Mouse (Mus musculus) CH12.LX (cell line): Measurements from ENCODE around the gene Rnf126. TPM values are rescaled to one million over a fixed set of nuclear protein-coding genes. Genes with fewer than 3 reads are reported as not detected.
A peak's percentile ranks its signal among the peaks of the same experiment; 100 is the strongest.

Experiments used
- DNase-seq: peaks from one replicate; pipeline ENCODE4 v3.0.0-alpha.2; 2013; ENCODE audit errors: extremely low read depth
- H3K27ac ChIP-seq: 2 replicates; pipeline ENCODE4 v1.5.1; 2012; ENCODE audit warnings: low read depth, mild to moderate bottlenecking, control low read depth, moderate library complexity; ENCODE audit not compliant: insufficient read depth
- H3K27me3 ChIP-seq: replicated peaks from 2 replicates; pipeline ENCODE3; 2012; ENCODE audit warnings: inconsistent platforms
- H3K36me3 ChIP-seq, 2 experiments: replicated peaks in 1 of 2; 2 replicates each; pipeline versions ENCODE3 to v1.6.1; 2012; ENCODE audit warnings: inconsistent platforms in 1 of 2, low read length in 1 of 2, mild to moderate bottlenecking in 1 of 2, mixed read lengths in 1 of 2, moderate library complexity in 1 of 2; ENCODE audit not compliant: control insufficient read depth in 1 of 2, insufficient read depth in 1 of 2
- H3K4me1 ChIP-seq, 2 experiments: 2 replicates each; pipeline ENCODE4 v1.6.1; 2012; ENCODE audit warnings: inconsistent platforms in 1 of 2, moderate library complexity in 1 of 2; ENCODE audit not compliant: insufficient read depth in 2 of 2, control insufficient read depth in 1 of 2
- H3K4me2 ChIP-seq: 2 replicates; pipeline ENCODE4 v1.6.1; 2012; ENCODE audit warnings: low read depth, mild to moderate bottlenecking, control low read depth; ENCODE audit not compliant: poor library complexity, insufficient read depth, severe bottlenecking
- H3K4me3 ChIP-seq, 3 experiments: fragments of 150-350 bp in 1 of 3; sonication (generic) in 1 of 3; replicated peaks in 1 of 3; 2 replicates each; pipeline versions ENCODE3 to v1.5.1; 2011 to 2012; ENCODE audit warnings: low read depth in 2 of 3, low read length in 2 of 3, mild to moderate bottlenecking in 2 of 3, moderate library complexity in 2 of 3, control low read depth in 1 of 3, improper control_type of control experiment in 1 of 3, inconsistent platforms in 1 of 3, mixed read lengths in 1 of 3; ENCODE audit not compliant: poor library complexity in 1 of 3
- H3K79me2 ChIP-seq: replicated peaks from 2 replicates; pipeline ENCODE4 v1.6.1; 2012; ENCODE audit warnings: mild to moderate bottlenecking, moderate library complexity; ENCODE audit not compliant: control insufficient read depth, poor library complexity, insufficient read depth, severe bottlenecking; ENCODE audit errors: extremely low read depth
- H3K9ac ChIP-seq: 2 replicates; pipeline ENCODE4 v1.6.1; 2012; ENCODE audit warnings: low read depth, mild to moderate bottlenecking, control low read depth, moderate library complexity; ENCODE audit not compliant: insufficient read depth
- H3K9me3 ChIP-seq: replicated peaks from 2 replicates; pipeline ENCODE3; 2012; ENCODE audit warnings: low read length, inconsistent platforms, mixed read lengths
- CHD2 ChIP-seq: IDR thresholded peaks from 2 replicates; pipeline ENCODE4 v1.6.1; 2011; ENCODE audit warnings: low read length, improper control_type of control experiment
- EP300 ChIP-seq: IDR thresholded peaks from 2 replicates; pipeline ENCODE4 v1.6.1; 2011; ENCODE audit warnings: low read length, improper control_type of control experiment
- HCFC1 ChIP-seq: IDR thresholded peaks from 2 replicates; pipeline ENCODE4 v1.6.1; 2012; ENCODE audit warnings: low read depth, mild to moderate bottlenecking, inconsistent platforms, low read length, improper control_type of control experiment
- KAT2A ChIP-seq: IDR thresholded peaks from 2 replicates; pipeline ENCODE4 v1.6.1; 2012; ENCODE audit warnings: low read length, improper control_type of control experiment, inconsistent platforms; ENCODE audit not compliant: insufficient replicate concordance
- MAFK ChIP-seq: IDR thresholded peaks from 2 replicates; pipeline ENCODE4 v1.6.1; 2011; ENCODE audit warnings: low read length, improper control_type of control experiment; ENCODE audit not compliant: insufficient replicate concordance
- MYC ChIP-seq: IDR thresholded peaks from 2 replicates; pipeline ENCODE4 v1.6.1; 2011; ENCODE audit warnings: low read depth, mild to moderate bottlenecking, improper control_type of control experiment, low read length
- PAX5 ChIP-seq: IDR thresholded peaks from 2 replicates; pipeline ENCODE4 v1.6.1; 2012; ENCODE audit warnings: low read length, inconsistent platforms, mixed read lengths
- POLR2AphosphoS2 ChIP-seq: IDR thresholded peaks from 2 replicates; pipeline ENCODE4 v1.6.1; 2011; ENCODE audit warnings: low read depth, low read length, improper control_type of control experiment
- SMC3 ChIP-seq: IDR thresholded peaks from 2 replicates; pipeline ENCODE4 v1.6.1; 2011; ENCODE audit warnings: low read depth, low read length, improper control_type of control experiment
- TCF12 ChIP-seq: IDR thresholded peaks from 2 replicates; pipeline ENCODE4 v1.6.1; 2014; ENCODE audit warnings: low read depth, mild to moderate bottlenecking, inconsistent platforms, low read length, improper control_type of control experiment
- UBTF ChIP-seq: IDR thresholded peaks from 2 replicates; pipeline ENCODE4 v1.6.1; 2012; ENCODE audit warnings: low read depth, mild to moderate bottlenecking, inconsistent platforms, low read length, improper control_type of control experiment, moderate library complexity
- ZKSCAN1 ChIP-seq: IDR thresholded peaks from 2 replicates; pipeline ENCODE4 v1.6.1; 2012; ENCODE audit warnings: low read depth, inconsistent platforms, low read length, improper control_type of control experiment, borderline replicate concordance
- ZMIZ1 ChIP-seq: IDR thresholded peaks from 2 replicates; pipeline ENCODE4 v1.6.1; 2012; ENCODE audit warnings: low read depth, mild to moderate bottlenecking, inconsistent platforms, low read length, improper control_type of control experiment
- ZNF384 ChIP-seq: IDR thresholded peaks from 2 replicates; pipeline ENCODE4 v1.6.1; 2012; ENCODE audit warnings: low read depth, low read length, improper control_type of control experiment, inconsistent platforms
- dilution Hi-C: fragments of 300-500 bp; cut with MboI; formaldehyde crosslinking; loops from 2 replicates; pipeline ENCODE4 v1.14.3; 2020; ENCODE audit warnings: low sequenced_read_pairs; ENCODE audit not compliant: extremely low pct_unique_long_range_greater_than_20kb, extremely low pct_ligation_motif_present
- in situ Hi-C: fragments of 300-500 bp; cut with MboI; formaldehyde crosslinking; loops from 3 replicates; pipeline ENCODE4 v1.14.3; 2019; ENCODE audit warnings: low sequenced_read_pairs, low pct_ligation_motif_present, low pct_unique_long_range_greater_than_20kb, mixed read lengths
- polyA plus RNA-seq: library from polyadenylated mRNA; unstranded; fragments of >175 nt; gene quantifications from 2 replicates; pipeline ENCODE4 v1.2.1, GENCODE M21; 2012; ENCODE audit warnings: low read depth; ENCODE audit not compliant: insufficient read length
- total RNA-seq, 2 experiments: library from RNA; depleted of rRNA; stranded (reverse); fragments of 300-350 nt in 1 of 2; fragments of >200 nt in 1 of 2; gene quantifications; 2 replicates each; pipeline ENCODE4 v1.2.3; 2012 to 2014

The Rnf126 gene
- total and polyA plus RNA-seq, 3 experiments = 32.4 to 112 (median 67.9) TPM

- dilution Hi-C loops (no loop called here), in situ Hi-C loops (no loop called here)
- DNase-seq = no peak
- no peak overlapping the region for H3K27ac ChIP-seq
- TF ChIP-seq POLR2AphosphoS2 = 0 out of 2 replicates have a peak, but pooled peaks have one; percentile 9
- no peak for TF ChIP-seq UBTF
- TF ChIP-seq, all 38 proteins: peak for 1
- Histone ChIP-seq H3K79me2 (no peaks in the 10 kb centered on the region), H3K4me3 (no peak overlapping the region), H3K36me3 (peaks cover 46 to 61% of the 10 kb centered on the region in 2 experiments), H3K4me1 (no peaks in the 10 kb centered on the region; a peak in 1 of 4 replicates), H3K27me3 (no peaks in the 10 kb centered on the region), H3K9me3 (no peaks in the 10 kb centered on the region), H3K9ac (no peak overlapping the region), H3K4me2 (no peak overlapping the region)
Measured at GRCm38 (mm10) chr10:79756660-79757059, 10.1 kb downstream of the Rnf126 start.

DNA sequence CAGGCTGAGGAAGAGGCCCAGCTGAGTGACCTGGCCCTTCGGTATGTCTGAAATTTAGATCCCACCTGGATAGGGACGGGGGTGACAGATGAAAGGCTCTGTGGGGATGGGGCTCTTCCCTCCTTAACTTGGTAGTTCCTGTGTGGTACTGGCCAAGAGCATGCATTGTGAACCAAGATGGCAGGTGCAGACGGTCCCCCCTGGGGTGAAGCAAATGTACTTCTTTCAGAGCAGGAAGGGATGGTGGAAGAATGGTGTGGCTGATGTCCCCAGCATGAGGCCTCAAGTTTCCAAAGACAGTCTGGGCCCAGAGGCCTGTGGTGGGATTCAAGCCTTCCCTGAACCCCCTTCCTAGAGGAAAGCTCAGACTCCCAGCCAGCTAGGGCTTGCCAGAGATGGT lies 10.9 kb downstream of the Rnf126 start:
- H3K27me3 ChIP-seq = no peaks in the 10 kb centered on the region
- H3K27ac ChIP-seq = no peak overlapping the region
- no peak overlapping the region for H3K9ac ChIP-seq
- in situ Hi-C loops = no loop called here
- H3K79me2 ChIP-seq = no peaks in the 10 kb centered on the region
- no peak overlapping the region for H3K4me2 ChIP-seq
- DNase-seq = no peak
- H3K9me3 ChIP-seq = no peaks in the 10 kb centered on the region
- dilution Hi-C loops = no loop called here
- no peaks in the 10 kb centered on the region; a peak in 1 of 4 replicates for H3K4me1 ChIP-seq
- H3K4me3 ChIP-seq = no peak overlapping the region
- peaks cover 38 to 53% of the 10 kb centered on the region in 2 experiments for H3K36me3 ChIP-seq
- TF ChIP-seq CHD2 = no peak
- TF ChIP-seq TCF12 = no peak
- TF ChIP-seq MAFK = no peak
- TF ChIP-seq MYC = no peak
- TF ChIP-seq EP300 = no peak
- TF ChIP-seq SMC3 = no peak
- TF ChIP-seq UBTF = no peak
- no peak for TF ChIP-seq POLR2AphosphoS2
- TF ChIP-seq PAX5 = no peak
- TF ChIP-seq ZNF384 = no peak
- no peak for TF ChIP-seq KAT2A
- no peak for TF ChIP-seq ZMIZ1
- no peak for TF ChIP-seq HCFC1
- no peak for TF ChIP-seq ZKSCAN1
